Mouse (Mus musculus) adrenal gland (tissue): ENCODE data around the gene Tmc6.
"Not testable (repeated sequence)": the region's sequence is repeated elsewhere in the genome, so short reads cannot be mapped to it uniquely, and the experiment has no call there.

Experiments
- intact Hi-C: fragments of 180-260 bp; cut with DNase I; formaldehyde crosslinking; loops from one replicate; pipeline ENCODE4 v1.15.1; 2025
- long read RNA-seq, 2 experiments: library from polyadenylated mRNA; unstranded; transcript quantifications; one replicate each; pipeline ENCODE4 v2.0.0; 2020; ENCODE audit warnings: borderline replicate concordance in 1 of 2; ENCODE audit not compliant: insufficient replicate concordance in 1 of 2

Gene Tmc6
- long read RNA-seq, experiment 1, transcript Tmc6-201 (20 exons, 2,865 nt), result major isoform, 6 of 18 reads
- long read RNA-seq, experiment 1, partial matches to known transcripts, result 3 of 18 reads
- long read RNA-seq, experiment 1, other reads (novel, unspliced or antisense), result 9 of 18 reads
- long read RNA-seq, experiment 2, transcript Tmc6-201 (20 exons, 2,865 nt), result major isoform, 6 of 14 reads
- long read RNA-seq, experiment 2, partial matches to known transcripts, result 3 of 14 reads
- long read RNA-seq, experiment 2, other reads (novel, unspliced or antisense), result 5 of 14 reads

GRCm38 (mm10) chr11:117781993-117782704 is at the start of gene Tmc6, which contains the start of gene Tmc8:
Tmc6 (minus strand) TSS chr11:117782198.
Tmc8 (plus strand) TSS chr11:117782076.
- intact Hi-C loops, result loop anchor here (5.0 kb wide), 1 partner anchor 40 kb away; no protein-coding TSS in a partner anchor

- intact Hi-C loops, result no loop called here
Observed at GRCm38 (mm10) chr11:117830401-117830800, 48.4 kb upstream of the Tmc6 start.

GRCm38 (mm10) chr11:117829671-117830215 is 47.7 kb upstream of the Tmc6 start:
- intact Hi-C loops, result loop anchor here (10.0 kb wide), 1 partner anchor 445 kb away; no protein-coding TSS in a partner anchor

GRCm38 (mm10) chr11:117828888-117829604 is 47.0 kb upstream of the Tmc6 start:
- intact Hi-C loops, result loop anchor here (10.0 kb wide), 1 partner anchor 444 kb away; no protein-coding TSS in a partner anchor

- intact Hi-C loops, result loop anchor here (10.0 kb wide), 1 partner anchor 444 kb away; no protein-coding TSS in a partner anchor
Observed at GRCm38 (mm10) chr11:117828149-117828887, 46.3 kb upstream of the Tmc6 start.

GRCm38 (mm10) chr11:117827386-117827785 is 45.4 kb upstream of the Tmc6 start:
- intact Hi-C loops, result loop anchor here (10.0 kb wide), 1 partner anchor 443 kb away; no protein-coding TSS in a partner anchor

GRCm38 (mm10) chr11:117826916-117827315 is 44.9 kb upstream of the Tmc6 start:
- intact Hi-C loops, result loop anchor here (10.0 kb wide), 1 partner anchor 442 kb away; no protein-coding TSS in a partner anchor

- intact Hi-C loops, result loop anchor here (10.0 kb wide), 1 partner anchor 441 kb away; no protein-coding TSS in a partner anchor
Observed at GRCm38 (mm10) chr11:117826164-117826563, 44.2 kb upstream of the Tmc6 start.

- intact Hi-C loops, result loop anchor here (10.0 kb wide), 1 partner anchor 441 kb away; no protein-coding TSS in a partner anchor
Observed at GRCm38 (mm10) chr11:117825333-117826101, 43.5 kb upstream of the Tmc6 start, which contains the start of the genes Afmid and Tk1. Afmid (plus strand) TSS chr11:117825924. Tk1 (minus strand) TSS chr11:117826092.

- intact Hi-C loops, result loop anchor here (5.0 to 10.0 kb wide), 3 partner anchors 37 to 440 kb away; no protein-coding TSS in a partner anchor
Observed at GRCm38 (mm10) chr11:117824060-117824969, 42.3 kb upstream of the Tmc6 start.

GRCm38 (mm10) chr11:117823411-117823810 is 41.4 kb upstream of the Tmc6 start:
- intact Hi-C loops, result loop anchor here (5.0 to 10.0 kb wide), 3 partner anchors 36 to 439 kb away; no protein-coding TSS in a partner anchor

- intact Hi-C loops, result loop anchor here (5.0 to 10.0 kb wide), 3 partner anchors 35 to 438 kb away; no protein-coding TSS in a partner anchor
Observed at GRCm38 (mm10) chr11:117822728-117823241, 40.8 kb upstream of the Tmc6 start.

GRCm38 (mm10) chr11:117821868-117822267 is 39.9 kb upstream of the Tmc6 start:
- intact Hi-C loops, result loop anchor here (5.0 to 10.0 kb wide), 3 partner anchors 35 to 437 kb away; no protein-coding TSS in a partner anchor

GRCm38 (mm10) chr11:117820173-117820572 is 38.2 kb upstream of the Tmc6 start:
- intact Hi-C loops, result loop anchor here (5.0 to 10.0 kb wide), 3 partner anchors 33 to 435 kb away; no protein-coding TSS in a partner anchor

- intact Hi-C loops, result no loop called here
Observed at GRCm38 (mm10) chr11:117819095-117819494, 37.1 kb upstream of the Tmc6 start.

- intact Hi-C loops, result no loop called here
Observed at GRCm38 (mm10) chr11:117816389-117816996, 34.5 kb upstream of the Tmc6 start.

- intact Hi-C loops, result not testable (repeated sequence)
Observed at GRCm38 (mm10) chr11:117815850-117816249, 33.9 kb upstream of the Tmc6 start.
